Mouse (Mus musculus): Measurements from ENCODE around the gene Pank3. TPM values are rescaled to one million over a fixed set of nuclear protein-coding genes. Genes with fewer than 3 reads are reported as not detected.

Pank3 gene
- polyA plus RNA-seq, 1 experiment from 2014 or later: 12.0 TPM

DNA sequence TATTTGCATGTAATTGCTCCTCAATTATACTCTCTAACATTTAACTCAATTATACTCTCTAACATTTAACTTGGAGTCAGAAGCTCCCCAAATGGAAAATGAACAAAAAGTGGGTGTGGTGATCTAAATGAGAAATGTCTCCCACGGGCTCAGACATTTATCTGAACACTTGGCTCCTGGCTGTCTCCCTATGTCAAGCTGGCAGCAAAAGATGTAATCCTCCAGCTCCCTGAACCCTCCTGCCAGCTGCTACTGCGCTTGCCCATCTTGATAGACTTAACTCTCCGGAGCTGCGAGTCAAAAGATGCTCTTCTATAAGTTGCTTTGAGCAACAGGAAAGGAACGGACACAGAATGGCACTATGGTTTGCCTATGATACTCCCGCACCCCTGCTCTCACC, 24.7 kb upstream of the Pank3 start:
- Histone ChIP-seq H3K9me3 (ENCODE audit: low read length) (no peaks in the 10 kb centered on the region), H3K9ac (replicated peaks; ENCODE audit: low read length) (no peak overlapping the region), H3K4me3 (ENCODE audit: low read length) (no peak overlapping the region), H3K27ac (ENCODE audit: low read length) (no peak overlapping the region), H3K4me2 (replicated peaks; ENCODE audit: low read depth, low read length) (no peak overlapping the region), H3K4me1 (ENCODE audit: insufficient read depth, low read length) (no peaks in the 10 kb centered on the region; the same call in 1 of the 2 replicates), H3K27me3 (ENCODE audit: insufficient read depth, low read length) (no peaks in the 10 kb centered on the region), H3K36me3 (ENCODE audit: insufficient read depth, low read length) (no peaks in the 10 kb centered on the region)
- WGBS: 92% methylated on average over 6 of the region's 6 CpGs
- no peak for ATAC-seq (ENCODE audit: low FRiP score, low TSS enrichment)

- peaks cover 12% of the 10 kb centered on the region for H3K4me1 ChIP-seq (ENCODE audit: insufficient read depth, low read length)
- peak; percentile 84 for ATAC-seq (ENCODE audit: low FRiP score, low TSS enrichment)
- no peaks in the 10 kb centered on the region for H3K36me3 ChIP-seq (ENCODE audit: insufficient read depth, low read length)
- no peak overlapping the region for H3K9ac ChIP-seq (replicated peaks; ENCODE audit: low read length)
- H3K4me3 ChIP-seq (ENCODE audit: low read length): no peak overlapping the region
- WGBS: 28% methylated on average over 8 of the region's 8 CpGs
- H3K27me3 ChIP-seq (ENCODE audit: insufficient read depth, low read length): no peaks in the 10 kb centered on the region
- no peaks in the 10 kb centered on the region for H3K9me3 ChIP-seq (ENCODE audit: low read length)
- H3K4me2 ChIP-seq (replicated peaks; ENCODE audit: low read depth, low read length): no peak overlapping the region
- peak overlapping the region; percentile 41 for H3K27ac ChIP-seq (ENCODE audit: low read length)
Observed at GRCm38 (mm10) chr11:35750578-35750977, 18.7 kb upstream of the Pank3 start.

DNA sequence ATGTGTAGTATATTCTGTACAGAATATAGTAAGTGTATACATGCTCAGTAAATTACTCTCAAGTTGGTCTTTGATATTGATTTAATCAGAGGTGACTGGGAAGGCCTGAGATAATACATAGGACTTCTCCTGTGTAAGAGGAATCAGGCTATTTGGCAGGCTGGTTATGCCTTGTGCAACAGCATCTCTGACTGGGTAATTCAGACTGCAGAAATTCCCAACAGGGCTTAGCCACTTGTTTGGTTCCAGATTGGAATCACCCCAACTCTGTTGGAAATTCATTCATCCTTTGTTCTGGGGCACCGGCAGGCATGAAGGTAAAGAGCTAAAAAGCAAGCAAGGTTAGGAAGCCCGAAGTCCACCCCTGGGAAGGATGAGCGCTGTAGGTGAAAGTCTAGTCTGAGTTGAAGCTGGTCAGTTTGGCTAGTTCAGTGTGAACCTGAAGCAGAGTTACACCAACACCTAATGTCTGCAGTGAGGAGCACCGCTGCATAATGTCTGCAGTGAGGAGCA, 14.3 kb upstream of the Pank3 start:
- no peak for ATAC-seq (ENCODE audit: low FRiP score, low TSS enrichment)
- Histone ChIP-seq H3K27me3 (ENCODE audit: insufficient read depth, low read length) (no peaks in the 10 kb centered on the region), H3K9ac (replicated peaks; ENCODE audit: low read length) (no peak overlapping the region), H3K4me1 (ENCODE audit: insufficient read depth, low read length) (peaks cover 29% of the 10 kb centered on the region), H3K4me3 (ENCODE audit: low read length) (no peak overlapping the region), H3K4me2 (replicated peaks; ENCODE audit: low read depth, low read length) (no peak overlapping the region), H3K27ac (ENCODE audit: low read length) (no peak overlapping the region), H3K9me3 (ENCODE audit: low read length) (no peaks in the 10 kb centered on the region), H3K36me3 (ENCODE audit: insufficient read depth, low read length) (no peaks in the 10 kb centered on the region)
- WGBS: 93% methylated on average over 4 of the region's 4 CpGs

- Histone ChIP-seq H3K27ac (ENCODE audit: low read length) (no peak overlapping the region), H3K9ac (replicated peaks; ENCODE audit: low read length) (no peak overlapping the region), H3K4me3 (ENCODE audit: low read length) (no peak overlapping the region), H3K4me1 (ENCODE audit: insufficient read depth, low read length) (peaks cover 28% of the 10 kb centered on the region), H3K36me3 (ENCODE audit: insufficient read depth, low read length) (no peaks in the 10 kb centered on the region), H3K27me3 (ENCODE audit: insufficient read depth, low read length) (no peaks in the 10 kb centered on the region), H3K9me3 (ENCODE audit: low read length) (no peaks in the 10 kb centered on the region), H3K4me2 (replicated peaks; ENCODE audit: low read depth, low read length) (no peak overlapping the region)
- WGBS: 22% methylated on average over 6 of the region's 6 CpGs
- ATAC-seq (ENCODE audit: low FRiP score, low TSS enrichment): 0 out of 2 replicates have a peak, but pooled peaks have one; percentile 47
Observed at GRCm38 (mm10) chr11:35755546-35755945, 13.7 kb upstream of the Pank3 start.

GRCm38 (mm10) chr11:35756411-35757303, 12.6 kb upstream of the Pank3 start:
- Histone ChIP-seq H3K27me3 (ENCODE audit: insufficient read depth, low read length) (no peaks in the 10 kb centered on the region), H3K27ac (ENCODE audit: low read length) (no peak overlapping the region)
- no peak for ATAC-seq (ENCODE audit: low FRiP score, low TSS enrichment)

DNA sequence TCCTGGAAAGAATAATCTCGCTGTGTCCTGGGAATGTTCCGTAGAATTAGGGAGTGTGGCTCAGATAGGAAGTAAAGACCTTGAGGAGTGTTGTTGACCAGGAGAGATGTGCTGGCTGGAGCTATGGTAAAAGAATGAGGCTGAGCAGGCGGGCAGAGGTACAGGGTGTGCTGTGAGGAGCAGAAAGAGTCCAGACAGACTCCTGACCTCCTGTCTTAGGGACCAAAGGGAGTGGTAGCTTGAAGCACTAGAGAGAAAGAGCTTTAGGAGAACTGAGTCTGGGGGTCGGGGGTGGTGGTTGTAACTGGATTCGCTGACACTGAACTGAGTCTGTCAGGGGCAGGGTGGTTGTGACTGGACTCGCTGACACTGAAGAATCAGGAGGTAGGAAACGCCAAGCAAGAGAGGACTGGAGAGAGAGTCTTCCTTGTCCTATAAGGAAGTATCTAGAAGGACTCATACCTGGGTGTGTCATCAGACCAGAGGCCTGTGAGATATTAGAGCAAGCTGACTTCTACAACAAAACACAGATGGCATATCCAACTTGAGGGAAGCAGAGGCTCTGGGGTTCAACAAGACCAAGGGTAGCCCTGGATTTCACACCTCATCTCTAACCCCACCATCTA, 9.2 kb upstream of the Pank3 start:
- Histone ChIP-seq H3K4me2 (replicated peaks; ENCODE audit: low read depth, low read length) (no peak overlapping the region), H3K36me3 (ENCODE audit: insufficient read depth, low read length) (no peaks in the 10 kb centered on the region), H3K27ac (ENCODE audit: low read length) (no peak overlapping the region), H3K9ac (replicated peaks; ENCODE audit: low read length) (no peak overlapping the region), H3K9me3 (ENCODE audit: low read length) (no peaks in the 10 kb centered on the region), H3K4me3 (ENCODE audit: low read length) (no peak overlapping the region), H3K27me3 (ENCODE audit: insufficient read depth, low read length) (no peaks in the 10 kb centered on the region), H3K4me1 (ENCODE audit: insufficient read depth, low read length) (peaks cover 21% of the 10 kb centered on the region)
- ATAC-seq (ENCODE audit: low FRiP score, low TSS enrichment): no peak
- 84% methylated on average over 7 of the region's 7 CpGs for WGBS

More at GRCm38 (mm10) chr11:35756411-35757303, 12.6 kb upstream of the Pank3 start:
- H3K4me1 ChIP-seq (ENCODE audit: insufficient read depth, low read length): peaks cover 21% of the 10 kb centered on the region
- no peaks in the 10 kb centered on the region for H3K36me3 ChIP-seq (ENCODE audit: insufficient read depth, low read length)
- no peak overlapping the region for H3K9ac ChIP-seq (replicated peaks; ENCODE audit: low read length)
- no peaks in the 10 kb centered on the region for H3K9me3 ChIP-seq (ENCODE audit: low read length)
- 63% methylated on average over 11 of the region's 11 CpGs for WGBS
- H3K4me3 ChIP-seq (ENCODE audit: low read length): no peak overlapping the region
- no peak overlapping the region for H3K4me2 ChIP-seq (replicated peaks; ENCODE audit: low read depth, low read length)

GRCm38 (mm10) chr11:35760627-35761003, 8.7 kb upstream of the Pank3 start:
- H3K9ac ChIP-seq (replicated peaks; ENCODE audit: low read length): no peak overlapping the region
- no peaks in the 10 kb centered on the region for H3K9me3 ChIP-seq (ENCODE audit: low read length)
- no peaks in the 10 kb centered on the region for H3K36me3 ChIP-seq (ENCODE audit: insufficient read depth, low read length)
- H3K4me2 ChIP-seq (replicated peaks; ENCODE audit: low read depth, low read length): no peak overlapping the region
- H3K27ac ChIP-seq (ENCODE audit: low read length): no peak overlapping the region
- no peaks in the 10 kb centered on the region for H3K27me3 ChIP-seq (ENCODE audit: insufficient read depth, low read length)
- no peak for ATAC-seq (ENCODE audit: low FRiP score, low TSS enrichment)
- H3K4me3 ChIP-seq (ENCODE audit: low read length): no peak overlapping the region
- peaks cover 17% of the 10 kb centered on the region for H3K4me1 ChIP-seq (ENCODE audit: insufficient read depth, low read length)
- 97% methylated on average over 4 of the region's 4 CpGs for WGBS

- Histone ChIP-seq H3K4me2 (replicated peaks; ENCODE audit: low read depth, low read length) (no peak overlapping the region), H3K9ac (replicated peaks; ENCODE audit: low read length) (no peak overlapping the region), H3K36me3 (ENCODE audit: insufficient read depth, low read length) (no peaks in the 10 kb centered on the region), H3K4me3 (ENCODE audit: low read length) (no peak overlapping the region), H3K27ac (ENCODE audit: low read length) (no peak overlapping the region), H3K9me3 (ENCODE audit: low read length) (no peaks in the 10 kb centered on the region), H3K27me3 (ENCODE audit: insufficient read depth, low read length) (no peaks in the 10 kb centered on the region), H3K4me1 (ENCODE audit: insufficient read depth, low read length) (peaks cover 14% of the 10 kb centered on the region)
- no peak for ATAC-seq (ENCODE audit: low FRiP score, low TSS enrichment)
- 80% methylated on average over 5 of the region's 5 CpGs for WGBS
Observed at GRCm38 (mm10) chr11:35766845-35767244, 2.4 kb upstream of the Pank3 start.

DNA sequence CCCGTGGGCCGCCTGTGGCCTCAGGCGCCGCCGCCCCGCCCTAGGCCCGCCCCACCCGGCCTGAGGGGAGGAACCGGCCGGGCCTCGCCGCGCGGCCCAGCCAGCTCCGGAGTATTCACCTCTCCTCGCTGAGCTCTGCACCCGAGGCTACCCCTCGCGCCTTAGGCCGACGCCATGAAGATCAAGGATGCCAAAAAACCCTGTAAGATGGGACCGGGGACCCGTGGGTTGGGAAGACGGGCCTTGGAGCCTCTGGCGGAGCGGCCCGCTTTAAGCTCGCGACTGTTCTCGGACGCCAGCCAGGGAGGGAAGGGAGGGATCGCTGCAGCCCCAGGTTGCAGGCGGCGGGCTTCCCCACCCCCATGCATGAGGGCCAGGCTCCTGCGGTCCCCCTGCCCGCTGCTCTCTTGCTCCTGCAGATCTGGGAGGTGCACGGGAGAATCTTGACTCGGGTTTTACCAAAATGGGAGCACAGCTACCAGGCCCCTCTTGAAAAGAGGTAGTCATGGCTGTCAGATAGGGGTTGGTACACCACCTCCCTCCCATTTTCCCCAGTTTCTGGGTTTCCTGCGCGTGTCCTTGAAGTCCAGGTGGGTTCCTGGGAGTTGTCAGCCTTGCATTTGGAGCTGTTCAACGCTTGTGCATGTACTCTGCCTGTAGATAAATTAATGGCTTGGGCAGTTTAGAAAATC, 608 bp downstream of the Pank3 start:
- peak overlapping the region; percentile 74 for H3K4me3 ChIP-seq (ENCODE audit: low read length)

More for the DNA sequence above, 608 bp downstream of the Pank3 start:
- H3K9me3 ChIP-seq (ENCODE audit: low read length): no peaks in the 10 kb centered on the region
- WGBS: under 1% methylated on average over 36 of the region's 41 CpGs
- no peaks in the 10 kb centered on the region for H3K36me3 ChIP-seq (ENCODE audit: insufficient read depth, low read length)
- peaks cover 15% of the 10 kb centered on the region for H3K4me1 ChIP-seq (ENCODE audit: insufficient read depth, low read length)
- peak overlapping the region; percentile 74 for H3K4me2 ChIP-seq (replicated peaks; ENCODE audit: low read depth, low read length)
- ATAC-seq (ENCODE audit: low FRiP score, low TSS enrichment): peak; percentile 93
- H3K27ac ChIP-seq (ENCODE audit: low read length): peak overlapping the region; percentile 96
- no peaks in the 10 kb centered on the region for H3K27me3 ChIP-seq (ENCODE audit: insufficient read depth, low read length)
- peak overlapping the region; percentile 99 for H3K9ac ChIP-seq (replicated peaks; ENCODE audit: low read length)
